Mouse (Mus musculus) forebrain, postnatal 0 days (tissue): ENCODE results near the gene Gm10447. TPM values are rescaled to one million over a fixed set of nuclear protein-coding genes. Genes with fewer than 3 reads are reported as not detected.
A peak's percentile ranks its signal among the peaks of the same experiment; 100 is the strongest.

Experiments used
- ATAC-seq: fragments of 200-750 bp; cut with Nextera tagmentation; 2 replicates; pipeline ENCODE4 v1.8.0; 2017; ENCODE audit warnings: mild to moderate bottlenecking, moderate library complexity
- DNase-seq: peaks from one replicate; pipeline ENCODE4 v3.0.0-alpha.2; 2015
- H3K27ac ChIP-seq: fragments of 300-500 bp; sonication (generic); 2 replicates; pipeline ENCODE4 v1.5.1; 2014; ENCODE audit warnings: low read depth, mild to moderate bottlenecking, antibody characterized with exemption, low read length, moderate library complexity, mixed read lengths
- H3K27me3 ChIP-seq: fragments of 300-500 bp; sonication (generic); 2 replicates; pipeline ENCODE4 v1.6.1; 2014; ENCODE audit warnings: mild to moderate bottlenecking, low read length, mixed read lengths; ENCODE audit not compliant: insufficient read depth
- H3K36me3 ChIP-seq: fragments of 300-500 bp; sonication (generic); 2 replicates; pipeline ENCODE4 v1.6.1; 2014; ENCODE audit warnings: mild to moderate bottlenecking, moderate library complexity; ENCODE audit not compliant: insufficient read depth
- H3K4me1 ChIP-seq: fragments of 300-500 bp; sonication (generic); 2 replicates; pipeline ENCODE4 v1.6.1; 2014; ENCODE audit warnings: antibody characterized with exemption; ENCODE audit not compliant: insufficient read depth
- H3K4me2 ChIP-seq: fragments of 300-500 bp; sonication (generic); 2 replicates; pipeline ENCODE4 v1.6.1; 2014; ENCODE audit warnings: low read depth, mild to moderate bottlenecking, moderate library complexity
- H3K4me3 ChIP-seq: fragments of 300-500 bp; sonication (generic); 2 replicates; pipeline ENCODE4 v1.5.1; 2014; ENCODE audit warnings: low read depth, low read length, mixed read lengths
- H3K9ac ChIP-seq: fragments of 300-500 bp; sonication (generic); 2 replicates; pipeline ENCODE4 v1.6.1; 2014; ENCODE audit warnings: mild to moderate bottlenecking
- H3K9me3 ChIP-seq: fragments of 300-500 bp; sonication (generic); 2 replicates; pipeline ENCODE4 v1.6.1; 2016; ENCODE audit warnings: low read length
- CTCF ChIP-seq: sonication (generic); IDR thresholded peaks from 2 replicates; pipeline ENCODE4 v1.5.1; 2016; ENCODE audit warnings: antibody characterized with exemption, control low read depth, low read depth
- WGBS: fragments of 180-500 bp; shearing (Covaris S2); extraction: QIAGEN DNeasy Blood & Tissue Kit; methylation state at CpG from one replicate; pipeline ENCODE4 v1.1.7; 2014; 5-methylcytosine and 5-hydroxymethylcytosine counted together
- polyA plus RNA-seq: library from polyadenylated mRNA; unstranded; fragments of >200 nt; fragmentation: Nextera tagmentation; extraction: Ambion mirVana; gene quantifications from 2 replicates; pipeline ENCODE4 v1.2.1, GENCODE M21; 2015
- total RNA-seq: library from RNA; depleted of rRNA; stranded (reverse); fragments of >200 nt; gene quantifications from 2 replicates; pipeline ENCODE4 v1.2.3, GENCODE M21; 2014

The Gm10447 gene
- total and polyA plus RNA-seq, 2 experiments from 2014 or later = not detected

DNA sequence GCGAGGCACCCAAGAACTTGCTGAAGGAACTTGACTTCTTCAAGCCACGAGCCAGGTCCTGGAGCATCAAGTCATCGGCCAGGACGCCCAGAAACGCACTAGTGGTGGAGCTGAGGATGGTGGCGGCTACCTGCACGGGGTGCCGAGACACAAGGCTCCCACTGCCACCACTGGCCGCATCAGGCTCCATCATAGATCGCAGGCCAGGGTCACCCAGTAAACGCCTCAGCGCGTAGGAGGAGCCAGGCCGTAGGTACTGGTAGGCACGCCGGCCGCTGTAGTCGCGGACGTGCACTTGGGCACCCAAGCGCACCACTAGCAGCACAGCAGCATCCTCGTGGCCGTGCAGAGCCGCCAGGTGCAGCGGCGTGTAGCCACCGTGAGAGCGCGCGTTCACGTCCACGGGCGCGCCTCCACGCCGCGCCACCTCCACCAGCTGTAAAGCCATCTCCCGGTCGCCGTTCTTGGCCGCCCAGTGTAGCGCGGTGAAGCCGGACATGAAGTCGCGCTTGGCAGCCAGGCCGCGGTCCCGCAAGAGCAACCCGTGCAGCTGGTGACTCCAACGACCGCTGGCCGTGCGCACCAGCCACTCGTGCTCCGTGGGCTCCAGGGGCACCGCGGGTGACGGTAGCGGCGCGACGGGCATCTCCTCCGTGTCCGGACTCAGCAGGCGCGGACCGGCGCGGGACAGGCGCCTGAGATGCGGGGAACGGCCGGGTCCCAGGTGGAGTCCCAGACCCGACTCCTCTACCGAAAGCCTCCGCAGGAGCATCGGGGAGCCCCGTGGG lies 21.7 kb upstream of the Gm10447 start:
- 0 out of 2 replicates have a peak, but pooled peaks have one; percentile 12 for ATAC-seq
- H3K9me3 ChIP-seq = no peaks in the 10 kb centered on the region
- H3K27ac ChIP-seq = 0 out of 2 replicates have a peak overlapping the region, but pooled peaks have one; percentile 50
- TF ChIP-seq CTCF = no peak
- peaks cover 9% of the 10 kb centered on the region for H3K4me1 ChIP-seq
- H3K9ac ChIP-seq = peak overlapping the region; percentile 53
- WGBS = 6% methylated on average over 79 of the region's 79 CpGs
- no peaks in the 10 kb centered on the region for H3K36me3 ChIP-seq
- peak overlapping the region; percentile 40 for H3K4me3 ChIP-seq
- H3K27me3 ChIP-seq = 0 out of 2 replicates have a peak, but pooled peaks cover 17% of the 10 kb centered on the region
- DNase-seq = no peak
- H3K4me2 ChIP-seq = peak overlapping the region; percentile 59

DNA sequence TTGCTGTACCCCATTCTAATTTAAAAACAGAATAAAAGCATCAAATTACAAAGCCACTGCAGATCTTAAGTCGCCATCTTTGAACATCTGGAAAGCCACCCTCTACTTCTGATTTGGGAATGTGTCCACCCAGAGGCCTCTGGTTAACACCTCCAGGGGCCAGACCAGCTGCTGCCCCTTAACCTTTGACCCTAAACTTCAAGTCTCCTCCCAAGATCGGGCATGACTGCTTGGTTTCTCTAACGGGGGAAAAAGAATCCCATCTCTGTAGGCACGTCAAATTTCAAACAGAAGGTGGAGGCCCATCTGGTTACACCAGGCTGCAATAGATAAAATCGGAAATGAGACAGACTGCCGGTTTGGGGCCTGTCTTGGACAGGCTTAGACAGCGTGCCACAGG lies 20.9 kb upstream of the Gm10447 start:
- TF ChIP-seq CTCF = no peak
- Histone ChIP-seq H3K36me3 (no peaks in the 10 kb centered on the region), H3K9me3 (no peaks in the 10 kb centered on the region), H3K27ac (no peak overlapping the region), H3K4me2 (peak overlapping the region; percentile 59; the same call in 1 of the 2 replicates), H3K9ac (no peak overlapping the region), H3K4me1 (peaks cover 9% of the 10 kb centered on the region), H3K4me3 (no peak overlapping the region), H3K27me3 (0 out of 2 replicates have a peak, but pooled peaks cover 17% of the 10 kb centered on the region)
- no peak for ATAC-seq
- no peak for DNase-seq
- 55% methylated on average over 7 of the region's 7 CpGs for WGBS

DNA sequence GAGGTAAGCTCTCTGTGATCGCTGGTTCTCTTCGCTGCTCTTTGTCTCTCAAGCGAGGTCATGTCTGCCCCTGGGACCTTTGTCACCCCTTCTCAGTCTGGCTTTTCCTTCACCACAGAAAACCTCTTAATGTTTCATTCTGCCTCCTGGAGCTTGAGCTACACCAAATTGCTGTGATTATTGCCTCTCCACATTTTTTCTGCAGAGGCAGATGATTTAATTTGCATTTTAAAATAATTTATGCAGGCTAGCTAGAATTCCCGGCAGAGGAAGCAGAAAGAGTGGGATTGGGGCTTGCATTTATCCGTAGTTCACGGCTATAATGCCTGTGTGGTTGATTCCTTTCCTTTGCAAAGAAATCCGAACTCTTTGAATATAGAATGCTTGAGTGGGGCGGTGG lies 18.7 kb upstream of the Gm10447 start:
- peak; percentile 66 for ATAC-seq
- Histone ChIP-seq H3K9me3 (no peaks in the 10 kb centered on the region), H3K27ac (peak overlapping the region; percentile 89), H3K4me2 (peak overlapping the region; percentile 43), H3K36me3 (no peaks in the 10 kb centered on the region), H3K27me3 (0 out of 2 replicates have a peak, but pooled peaks cover 14% of the 10 kb centered on the region), H3K9ac (peak overlapping the region; percentile 41), H3K4me3 (peak overlapping the region; percentile 16), H3K4me1 (peaks cover 12% of the 10 kb centered on the region)
- TF ChIP-seq CTCF = no peak
- peak; percentile 61 for DNase-seq
- 10% methylated on average over 8 of the region's 8 CpGs for WGBS

DNA sequence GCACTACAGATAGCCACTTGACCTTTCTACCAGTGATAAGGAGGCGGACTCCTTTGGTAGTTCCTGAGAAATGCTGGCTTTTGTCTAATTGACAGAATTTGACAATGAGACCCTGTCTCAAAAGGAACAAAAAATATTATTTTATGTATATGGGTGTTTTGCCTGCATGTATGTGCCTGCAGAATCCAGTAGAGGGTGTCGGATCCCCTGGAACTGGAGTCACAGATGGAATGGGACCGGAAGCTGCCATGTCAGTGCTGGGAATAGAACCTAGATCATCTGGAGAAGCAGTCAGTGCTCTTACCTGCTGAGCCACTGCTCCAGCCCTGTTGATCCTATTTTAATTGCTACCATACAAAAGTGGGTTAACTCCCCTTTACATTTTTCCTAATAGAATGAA lies 15.8 kb upstream of the Gm10447 start:
- no peak overlapping the region for H3K9ac ChIP-seq
- no peaks in the 10 kb centered on the region for H3K27me3 ChIP-seq
- 78% methylated on average over 3 of the region's 3 CpGs for WGBS
- H3K36me3 ChIP-seq = no peaks in the 10 kb centered on the region
- H3K4me3 ChIP-seq = no peak overlapping the region
- no peak overlapping the region for H3K4me2 ChIP-seq
- ATAC-seq = no peak
- no peak overlapping the region for H3K27ac ChIP-seq
- DNase-seq = no peak
- peak; percentile 28; the same call in 1 of the 2 replicates for TF ChIP-seq CTCF
- H3K4me1 ChIP-seq = peaks cover 22% of the 10 kb centered on the region
- H3K9me3 ChIP-seq = no peaks in the 10 kb centered on the region

DNA sequence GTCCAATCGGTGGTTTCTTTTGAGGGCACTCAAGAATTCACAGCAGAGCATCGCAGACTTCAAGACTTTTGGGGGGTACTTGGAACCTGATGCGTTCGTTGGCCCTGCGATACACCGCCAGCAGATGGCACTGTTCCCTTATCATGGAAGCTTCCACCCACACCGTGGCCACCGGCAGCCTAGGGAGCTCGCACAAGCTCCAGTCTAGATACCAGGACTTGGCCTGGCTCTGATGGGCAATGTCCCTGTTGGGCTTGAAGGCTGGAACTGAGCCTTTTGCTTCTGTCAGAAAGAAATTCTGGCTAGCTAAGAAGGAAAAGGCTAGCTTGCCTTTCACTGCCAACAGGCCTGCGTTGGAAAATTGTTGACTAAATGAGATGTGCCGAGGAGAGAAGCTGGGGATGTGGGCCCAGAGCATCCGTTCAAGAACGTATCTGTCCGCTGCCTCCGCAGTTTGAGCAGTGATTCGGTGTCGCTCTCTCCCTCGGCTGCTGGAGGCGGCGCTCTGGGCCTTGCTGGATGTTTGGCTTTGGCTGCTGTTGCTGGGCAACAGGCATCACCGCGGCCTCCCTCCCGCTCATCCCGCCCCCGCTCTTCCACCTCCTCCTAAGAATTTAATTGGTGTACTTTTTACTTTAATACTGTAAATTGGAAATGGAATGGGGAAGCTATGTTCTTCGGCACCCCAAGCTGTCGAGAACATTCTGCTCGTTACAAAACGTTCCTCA lies 13.2 kb upstream of the Gm10447 start, which contains the start of gene Gm9837:
Gene Gm9837 (minus strand): TSS at position 512 of the 728 bp plus-strand sequence.
- Histone ChIP-seq H3K4me3 (peak within 1 kb of the TSS; percentile 21), H3K36me3 (no peaks in the 10 kb centered on the region), H3K9ac (peak within 1 kb of the TSS; percentile 44; the same call in 1 of the 2 replicates), H3K27me3 (peaks cover 6% of the 10 kb centered on the region; the same call in 1 of the 2 replicates), H3K4me1 (peaks cover 15% of the 10 kb centered on the region), H3K4me2 (peak within 1 kb of the TSS; percentile 52), H3K27ac (peak within 1 kb of the TSS; percentile 80), H3K9me3 (no peaks in the 10 kb centered on the region)
- ATAC-seq (peak; percentile 89), DNase-seq (peak; percentile 95)
- peak; percentile 91 for TF ChIP-seq CTCF
- under 1% methylated on average over 29 of the region's 29 CpGs for WGBS

DNA sequence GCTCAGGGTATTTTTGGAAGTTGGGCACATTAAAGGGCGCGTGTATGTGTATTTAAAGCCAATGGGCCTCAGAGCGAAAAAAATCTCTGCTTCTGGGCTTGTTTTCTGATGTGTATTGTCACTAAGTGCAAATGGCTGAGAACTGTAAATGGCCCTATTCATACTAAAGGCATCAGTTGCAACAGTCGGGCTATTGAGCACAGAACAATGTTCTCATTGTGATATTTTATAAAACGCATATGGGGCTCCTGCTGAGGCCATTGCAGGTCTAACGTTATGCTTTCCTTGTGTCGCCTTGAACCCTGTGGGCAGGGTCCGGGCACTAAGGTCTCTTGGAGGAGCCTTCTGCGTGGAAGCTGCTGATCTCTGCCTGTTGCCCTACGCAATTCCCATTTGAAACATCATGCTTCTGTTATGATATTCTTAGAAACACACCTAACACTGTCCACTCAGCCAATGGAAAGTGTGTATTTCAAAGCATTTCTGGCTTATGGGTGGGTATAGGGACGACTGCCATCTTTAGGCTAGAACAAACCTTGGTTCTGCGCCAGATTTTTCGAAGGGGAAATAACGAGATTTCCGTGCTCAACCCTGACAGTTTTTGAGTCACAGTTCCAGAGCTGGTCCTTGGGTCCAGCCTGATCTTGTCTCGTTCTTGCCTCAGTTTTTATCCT lies 12.5 kb upstream of the Gm10447 start:
- H3K4me3 ChIP-seq = no peak overlapping the region
- no peak for TF ChIP-seq CTCF
- ATAC-seq = 0 out of 2 replicates have a peak, but pooled peaks have one; percentile 5

More for the DNA sequence above, 12.5 kb upstream of the Gm10447 start:
- peaks cover 15% of the 10 kb centered on the region for H3K4me1 ChIP-seq
- 15% methylated on average over 16 of the region's 16 CpGs for WGBS
- peak overlapping the region; percentile 1; the same call in 1 of the 2 replicates for H3K27ac ChIP-seq
- H3K4me2 ChIP-seq = peak overlapping the region; percentile 52
- no peak for DNase-seq
- peaks cover 13% of the 10 kb centered on the region for H3K27me3 ChIP-seq
- no peaks in the 10 kb centered on the region for H3K9me3 ChIP-seq
- 0 out of 2 replicates have a peak overlapping the region, but pooled peaks have one; percentile 44 for H3K9ac ChIP-seq
- H3K36me3 ChIP-seq = no peaks in the 10 kb centered on the region
